Mouse (Mus musculus): ENCODE results near the gene Pigx.

DNA sequence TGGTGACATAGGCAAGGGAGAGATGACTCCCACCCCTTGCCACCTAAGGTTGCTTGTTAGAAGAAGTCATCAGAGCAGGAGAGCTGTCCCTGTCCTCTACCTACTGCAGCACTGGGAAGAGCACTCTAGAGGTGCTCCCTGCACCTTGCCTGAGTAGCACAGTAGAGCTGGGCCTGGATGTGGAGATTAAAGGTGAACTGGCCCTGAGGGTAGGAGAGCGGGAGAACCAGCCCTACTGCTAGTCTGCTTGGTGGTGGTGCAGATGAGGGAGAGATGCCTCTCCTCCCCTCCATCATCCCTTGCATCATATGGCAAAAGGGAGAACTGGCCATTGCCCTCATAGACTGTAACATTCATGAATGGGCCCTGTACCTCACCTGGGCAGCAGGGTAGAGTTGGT is 32.6 kb downstream of the Pigx start:
- TF ChIP-seq CTCF (IDR thresholded peaks at IDR 0.05; ENCODE audit: low read depth, low read length) (no peak), POLR2A (IDR thresholded peaks at IDR 0.05; ENCODE audit: extremely low read depth, insufficient read depth, low read length) (no peak)
